Mouse (Mus musculus) right cerebral cortex, postnatal 14 days (tissue): ENCODE data around the gene Snrpd2.

Experiments
- DNase-seq: peaks from one replicate; pipeline ENCODE4 v3.0.0; 2022

Gene Snrpd2

GRCm38 (mm10) chr7:19179173-19179572 lies 29.7 kb downstream of the Snrpd2 start:
- peak; percentile 76 for DNase-seq

- DNase-seq, result no peak
Observed at GRCm38 (mm10) chr7:19179936-19180335, 30.4 kb downstream of the Snrpd2 start.

GRCm38 (mm10) chr7:19180862-19181429 lies 31.4 kb downstream of the Snrpd2 start:
- DNase-seq, result no peak

- DNase-seq, result no peak
Observed at GRCm38 (mm10) chr7:19184250-19184649, 34.7 kb downstream of the Snrpd2 start.

- DNase-seq, result no peak
Observed at GRCm38 (mm10) chr7:19184758-19185157, 35.2 kb downstream of the Snrpd2 start.

- peak; percentile 32 for DNase-seq
Observed at GRCm38 (mm10) chr7:19194676-19195075, 45.2 kb downstream of the Snrpd2 start.

GRCm38 (mm10) chr7:19196676-19197075 lies 47.2 kb downstream of the Snrpd2 start:
- peak; percentile 43 for DNase-seq

GRCm38 (mm10) chr7:19197985-19198384 lies 48.5 kb downstream of the Snrpd2 start:
- DNase-seq, result peak; percentile 40

- peak; percentile 18 for DNase-seq
Observed at GRCm38 (mm10) chr7:19201660-19202059, 52.1 kb downstream of the Snrpd2 start.

- DNase-seq, result no peak
Observed at GRCm38 (mm10) chr7:19202065-19202850, 52.7 kb downstream of the Snrpd2 start.
